Mouse (Mus musculus) kidney, adult 11 months (tissue): Measurements from ENCODE around the gene Akr1d1.
A peak's percentile ranks its signal among the peaks of the same experiment; 100 is the strongest.

ENCODE experiments used
- DNase-seq: peaks from one replicate; pipeline ENCODE4 v3.0.0; 2022

Akr1d1 gene

DNA sequence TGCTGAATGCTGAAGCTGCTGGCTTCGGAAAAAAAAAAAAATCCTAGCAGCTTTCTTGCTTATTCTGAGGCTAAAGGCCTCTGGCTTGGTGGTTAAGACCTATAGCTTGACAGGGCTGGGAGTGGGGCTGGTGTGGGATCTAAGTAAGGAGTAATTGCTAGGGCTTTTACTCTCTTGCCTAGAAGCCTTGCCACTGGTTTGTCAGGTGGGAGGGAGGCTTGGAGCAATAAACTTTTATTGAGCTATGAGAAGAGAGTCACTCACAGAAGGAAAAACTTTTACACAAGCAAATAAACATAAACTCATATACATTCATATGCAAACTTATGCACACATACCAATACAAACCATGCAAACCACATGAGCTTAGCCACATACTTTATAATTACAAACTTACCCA, 42.0 kb downstream of the Akr1d1 start:
- no peak for DNase-seq

DNA sequence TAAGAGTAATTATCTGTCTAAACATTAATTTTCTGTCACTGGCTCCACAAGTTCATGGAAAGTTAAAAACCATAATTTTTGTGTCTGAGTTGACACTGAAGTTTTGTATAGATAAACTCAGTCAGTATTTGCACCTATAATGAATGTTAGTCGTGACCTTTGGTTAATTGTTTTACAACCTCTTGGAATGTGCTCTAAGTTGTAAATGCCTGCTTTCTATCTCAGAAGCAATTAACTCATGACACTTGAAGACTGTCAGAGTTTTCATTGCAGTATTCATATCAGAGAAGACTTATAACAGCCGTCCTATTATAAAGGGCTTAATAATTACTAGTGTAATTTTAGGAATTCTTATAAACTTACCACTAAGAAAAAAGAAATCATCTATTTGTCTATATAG, 43.0 kb downstream of the Akr1d1 start:
- no peak for DNase-seq

DNA sequence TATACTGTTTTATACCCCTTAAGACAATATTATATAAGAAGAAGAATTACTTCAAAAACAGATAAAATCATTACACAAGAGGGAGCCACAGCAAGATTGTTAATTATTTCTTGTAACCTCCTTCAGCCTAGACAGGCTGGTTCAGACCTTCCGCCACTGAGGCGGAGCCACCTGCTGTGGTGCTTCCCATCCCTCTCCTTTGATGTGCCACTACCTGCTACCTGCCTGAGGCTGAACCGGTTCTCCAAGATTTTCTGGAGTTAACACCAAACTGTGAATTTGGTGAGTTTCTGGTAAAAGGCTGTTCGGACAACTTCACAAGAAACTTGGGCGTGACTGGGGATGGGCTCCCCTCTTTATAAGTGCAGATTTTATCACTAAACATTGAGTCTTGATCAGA, 50.5 kb downstream of the Akr1d1 start:
- DNase-seq = no peak

GRCm38 (mm10) chr6:37589340-37589962, 59.5 kb downstream of the Akr1d1 start:
- peak; percentile 75 for DNase-seq

GRCm38 (mm10) chr6:37590800-37591199, 60.8 kb downstream of the Akr1d1 start:
- no peak for DNase-seq

DNA sequence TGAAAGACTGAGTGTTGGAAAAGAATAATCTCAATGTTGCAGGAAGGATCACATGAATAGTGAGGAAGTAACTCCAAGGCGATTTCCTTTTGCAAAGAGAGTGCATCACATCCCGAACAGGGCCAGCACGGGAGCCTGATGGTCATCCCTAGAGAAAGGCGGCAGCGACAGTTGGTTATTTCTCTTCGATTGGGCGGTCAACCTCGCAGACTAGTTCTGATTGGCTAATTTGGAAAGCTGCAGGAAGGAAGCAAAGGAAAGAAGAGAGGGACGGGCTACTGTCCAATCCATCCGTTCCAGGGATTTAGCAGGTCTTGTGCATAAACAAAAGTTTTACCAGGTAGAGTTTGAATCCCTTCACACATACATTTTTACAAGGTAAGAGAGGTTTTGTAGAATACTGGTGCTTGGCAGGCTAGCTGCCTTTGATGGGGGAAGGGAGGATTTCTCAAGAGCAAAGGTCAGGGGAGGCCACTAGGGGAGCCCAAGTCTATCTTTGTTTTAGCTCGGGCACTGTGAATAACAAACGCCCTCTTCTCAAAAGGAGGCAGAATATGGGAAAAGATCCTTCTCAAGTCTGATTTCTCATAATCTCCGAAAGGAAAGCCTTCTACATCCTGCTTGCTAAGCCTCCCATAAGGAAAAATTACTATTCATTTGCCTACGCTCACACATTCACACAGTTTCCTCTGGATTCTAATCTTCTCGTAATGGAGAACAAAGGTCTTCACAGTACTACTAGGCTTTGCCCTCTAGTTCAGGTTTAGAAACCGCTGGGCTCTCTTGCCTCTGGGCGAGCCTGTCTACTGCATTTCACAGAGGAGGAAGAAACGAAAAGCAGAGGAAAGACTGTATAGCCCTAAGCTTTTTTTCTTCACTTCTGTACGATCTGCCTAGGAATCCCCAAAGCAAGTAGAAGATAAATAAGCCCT, 62.4 kb downstream of the Akr1d1 start:
- DNase-seq = peak; percentile 74

GRCm38 (mm10) chr6:37593033-37593374, 63.0 kb downstream of the Akr1d1 start:
- no peak for DNase-seq

DNA sequence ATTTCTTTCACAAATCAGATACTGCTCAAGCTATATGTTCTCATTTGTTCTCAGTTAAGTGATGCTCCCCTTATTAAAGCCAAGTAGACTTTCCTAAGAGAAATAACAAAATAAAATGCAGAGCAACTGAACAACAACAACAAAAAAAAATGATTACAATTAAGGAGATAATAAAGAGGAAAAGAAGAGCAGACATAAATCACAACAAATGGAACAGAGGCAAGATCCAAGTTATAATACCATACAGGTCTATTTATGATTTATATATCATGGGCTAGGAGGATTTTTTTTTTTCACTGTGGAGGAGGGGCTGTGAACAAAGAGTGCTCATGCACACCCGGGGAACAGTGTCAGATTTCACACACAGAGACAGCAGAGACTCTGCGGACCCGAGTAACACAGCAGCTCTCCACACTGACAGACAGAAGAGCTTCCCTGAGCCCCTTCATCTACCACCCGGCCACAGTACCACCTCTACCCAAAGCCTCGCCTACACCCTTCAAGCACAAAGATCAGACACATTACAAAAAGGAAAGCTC, 63.6 kb downstream of the Akr1d1 start:
- DNase-seq = no peak

GRCm38 (mm10) chr6:37597088-37597487, 67.1 kb downstream of the Akr1d1 start:
- DNase-seq = no peak

GRCm38 (mm10) chr6:37598033-37598432, 68.1 kb downstream of the Akr1d1 start:
- DNase-seq = no peak

DNA sequence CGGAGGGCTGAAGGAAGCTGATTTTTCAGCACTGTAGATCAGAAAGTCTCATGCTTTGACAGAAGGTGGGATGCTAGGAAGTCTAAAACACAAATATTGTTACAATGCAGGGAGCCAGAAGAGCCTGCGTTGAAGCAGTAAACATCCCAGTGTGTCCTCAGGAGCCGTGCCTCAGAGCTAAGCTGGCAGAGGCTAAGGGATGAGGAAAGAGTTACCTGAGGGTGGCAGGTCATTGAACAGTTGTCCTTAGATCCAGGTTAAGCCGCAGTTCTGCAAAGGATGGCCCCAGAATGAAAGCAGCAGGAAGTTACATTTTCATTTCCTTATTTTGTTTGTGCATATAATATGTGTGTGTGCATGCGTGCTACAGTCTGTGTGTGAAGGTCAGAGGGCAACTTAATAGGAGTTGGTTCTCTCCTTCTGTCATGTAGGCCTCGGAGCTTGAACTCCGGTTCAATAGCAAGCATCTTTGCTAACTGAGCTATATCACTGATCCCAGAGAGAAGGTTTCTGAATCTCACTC, 71.1 kb downstream of the Akr1d1 start:
- DNase-seq = no peak

DNA sequence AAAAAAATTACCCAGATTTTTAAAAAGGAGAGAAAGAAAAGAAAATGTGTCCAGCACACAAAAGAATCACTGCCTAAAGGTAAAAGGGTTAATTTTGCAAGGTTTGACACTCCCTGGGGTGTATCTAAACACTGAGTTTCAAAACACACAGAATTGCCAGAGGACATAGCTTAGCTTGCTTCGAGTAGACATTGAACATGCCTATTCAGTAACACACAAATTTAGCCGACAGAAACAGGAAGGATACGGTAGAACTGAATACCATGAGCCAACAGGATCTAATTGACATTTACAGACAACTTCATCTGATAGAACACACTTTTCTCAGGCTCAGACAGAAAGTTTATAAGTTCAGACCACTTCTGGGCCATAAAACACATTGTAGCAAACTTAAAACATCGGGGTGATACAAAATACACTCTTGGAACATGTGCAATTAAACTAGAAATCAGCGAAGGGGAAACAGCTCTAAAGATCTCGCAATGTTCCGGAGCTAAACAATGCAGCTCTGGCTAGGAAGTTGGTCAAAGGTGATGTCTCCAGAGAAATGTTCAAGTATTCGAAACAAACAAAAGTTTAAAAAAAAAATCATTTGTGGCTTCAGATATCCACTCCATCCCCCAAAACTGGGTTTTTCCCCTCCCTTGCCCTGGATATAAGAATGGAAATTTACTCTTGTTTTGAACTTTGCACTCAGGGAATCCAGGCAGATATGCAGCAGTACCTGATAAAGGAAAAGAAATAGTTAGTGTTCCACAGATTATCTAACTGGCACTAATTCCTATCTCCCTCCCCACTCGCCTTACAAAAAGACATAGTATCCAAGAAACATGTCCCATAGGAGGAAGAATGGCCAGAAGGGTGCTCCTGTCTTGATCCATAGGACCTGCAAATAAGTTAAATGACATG, 73.1 kb downstream of the Akr1d1 start:
- no peak for DNase-seq

DNA sequence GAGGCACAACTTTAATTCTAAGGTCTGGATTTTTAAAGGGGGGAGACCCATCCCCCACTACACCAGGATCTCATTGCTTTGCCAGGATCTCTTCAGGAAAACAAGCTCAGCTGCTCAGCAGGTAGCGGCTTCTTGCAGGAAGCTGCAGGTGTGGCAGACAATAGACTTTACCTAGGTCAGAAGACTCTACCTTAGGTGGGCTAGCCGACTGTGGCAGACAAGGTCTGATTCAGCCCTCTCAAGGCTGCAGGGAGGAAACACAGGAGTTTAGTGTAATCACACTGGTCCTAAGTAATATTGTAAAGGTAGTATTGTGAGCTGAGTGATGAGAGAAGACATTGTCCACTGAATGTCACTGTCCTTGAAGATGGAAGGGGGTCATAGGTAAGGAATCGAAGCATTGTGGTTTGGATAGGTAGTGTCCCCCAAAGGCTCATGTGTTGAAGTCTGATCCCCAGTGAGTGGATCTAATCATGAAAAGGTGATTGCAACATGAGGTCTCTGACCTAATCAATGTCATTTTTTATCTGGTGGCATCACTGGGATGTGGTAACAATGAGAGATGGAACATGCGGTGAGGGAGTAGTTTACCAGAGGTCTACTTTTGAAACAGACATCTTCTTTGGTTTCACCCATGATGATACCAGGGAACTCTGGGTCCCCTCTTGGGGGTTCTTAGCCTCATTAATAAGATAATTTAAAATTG, 74.4 kb downstream of the Akr1d1 start:
- DNase-seq = no peak

DNA sequence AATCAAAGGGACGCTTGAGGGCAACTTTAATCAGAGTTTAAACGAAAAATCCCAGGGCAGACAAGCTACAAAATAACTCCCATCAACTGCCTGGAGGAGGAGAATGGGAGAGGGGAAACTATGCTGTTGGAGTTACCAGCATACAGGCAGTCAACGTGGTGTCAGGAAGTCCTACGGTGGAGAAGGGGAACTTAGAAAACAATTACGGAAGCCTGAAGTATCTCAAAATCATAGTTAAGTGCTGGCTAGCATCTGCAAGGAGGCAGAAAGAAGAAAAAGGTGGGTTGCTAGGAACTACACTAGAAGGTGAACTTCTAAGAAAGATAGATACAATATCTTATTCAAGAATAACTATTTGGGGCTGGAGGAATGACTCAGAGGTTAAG, 74.9 kb downstream of the Akr1d1 start:
- no peak for DNase-seq

GRCm38 (mm10) chr6:37607511-37608289, 77.7 kb downstream of the Akr1d1 start:
- DNase-seq = no peak

- DNase-seq = no peak
Measured at GRCm38 (mm10) chr6:37612603-37613284, 82.8 kb downstream of the Akr1d1 start.

DNA sequence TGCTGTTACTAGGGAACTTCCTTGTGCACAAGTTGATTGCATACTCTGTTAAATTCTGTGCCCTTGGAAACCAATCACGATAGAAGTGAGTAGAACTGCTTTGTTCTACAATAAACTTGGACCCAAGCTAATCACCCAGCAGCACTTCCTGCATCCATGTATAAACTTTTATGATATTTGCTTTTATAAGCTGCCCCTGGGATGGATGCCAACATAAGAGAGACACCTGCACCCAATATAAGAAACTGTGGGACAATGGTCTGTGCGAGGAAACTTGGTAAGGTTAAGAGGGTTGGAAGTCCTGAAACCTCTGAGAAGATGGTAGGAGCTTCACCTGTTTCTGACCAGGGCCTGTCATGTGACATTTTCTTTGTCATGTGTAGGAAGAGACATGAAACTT, 85.5 kb downstream of the Akr1d1 start:
- no peak for DNase-seq

DNA sequence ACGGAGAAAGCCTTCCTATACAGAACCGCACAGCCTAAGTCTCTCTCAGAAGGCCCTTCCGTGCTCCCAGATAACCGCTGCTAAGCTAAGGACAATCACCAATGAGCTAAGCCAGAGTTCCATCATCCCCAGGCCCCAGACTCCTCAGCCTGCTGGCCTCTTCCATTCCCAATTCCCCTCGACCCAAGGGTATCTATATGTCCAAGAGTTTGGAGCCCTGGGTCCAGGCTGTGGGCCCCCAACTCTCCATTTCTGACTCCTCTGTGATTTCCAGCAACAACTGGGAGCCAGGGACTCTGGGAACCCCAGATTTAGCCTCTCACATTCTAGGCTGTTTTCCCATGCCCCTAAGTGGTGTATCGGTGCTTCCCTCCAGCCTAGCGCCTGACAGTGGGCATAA, 86.2 kb downstream of the Akr1d1 start:
- DNase-seq = no peak

DNA sequence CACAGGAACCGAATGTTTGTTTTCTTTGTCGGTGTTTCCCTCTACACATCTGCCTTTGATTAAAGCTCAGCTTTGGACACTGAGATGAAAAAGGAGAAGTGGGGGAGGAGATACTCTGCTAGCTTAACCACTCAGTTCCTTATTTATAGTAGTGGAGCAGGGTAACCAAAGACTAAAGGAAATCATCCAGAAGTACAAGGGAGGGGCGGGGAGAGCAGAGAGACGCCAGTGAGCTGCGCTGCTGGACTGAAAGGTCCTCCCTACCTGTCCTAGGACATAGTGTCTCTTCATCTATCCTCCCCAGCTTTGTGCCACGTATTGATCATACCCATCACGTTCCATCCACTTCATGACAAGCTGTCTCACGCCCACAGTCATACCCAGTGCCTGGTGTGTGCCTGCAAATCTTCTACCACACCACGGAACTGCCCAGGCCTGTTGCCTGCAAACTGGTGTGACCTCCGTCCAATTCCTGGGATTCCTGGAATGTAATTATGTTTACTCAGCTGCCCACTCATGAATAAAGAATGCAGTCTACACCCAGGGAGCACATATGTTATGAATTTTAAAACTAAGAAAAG, 87.5 kb downstream of the Akr1d1 start:
- DNase-seq = peak; percentile 78
